Mouse (Mus musculus): ENCODE results near the gene Sgsm1.

DNA sequence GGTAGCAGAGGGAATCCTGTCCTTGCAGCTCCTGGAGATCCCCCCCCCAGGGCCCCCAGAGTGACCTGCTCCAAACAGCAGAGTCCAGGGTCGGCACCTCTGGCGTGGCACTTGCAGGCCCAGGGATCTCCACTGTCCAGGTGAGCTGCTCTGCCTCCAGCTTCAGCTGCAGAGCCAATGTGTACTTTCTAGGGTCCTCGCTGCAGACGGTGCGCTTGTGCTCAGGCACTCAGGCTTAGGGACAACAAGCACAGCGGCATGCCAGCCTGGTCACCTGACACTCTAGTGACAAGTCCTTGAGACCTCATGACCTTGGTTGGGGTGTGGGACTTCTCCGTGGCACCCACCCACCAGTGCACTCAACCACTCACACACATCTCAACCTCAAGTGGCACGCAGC is 18.9 kb upstream of the Sgsm1 start:
- TF ChIP-seq POLR2A (IDR thresholded peaks at IDR 0.05; ENCODE audit: low read depth, low read length), result no peak
- no peak for TF ChIP-seq CTCF (IDR thresholded peaks at IDR 0.05; ENCODE audit: borderline replicate concordance, insufficient read depth, low read length)
